Mouse (Mus musculus) CH12.LX (cell line): ENCODE results near the gene Ryr1. TPM values are rescaled to one million over a fixed set of nuclear protein-coding genes. Genes with fewer than 3 reads are reported as not detected.

ENCODE experiments used
- DNase-seq: peaks from one replicate; pipeline ENCODE4 v3.0.0-alpha.2; 2013; ENCODE audit errors: extremely low read depth
- H3K27ac ChIP-seq: 2 replicates; pipeline ENCODE4 v1.5.1; 2012; ENCODE audit warnings: low read depth, mild to moderate bottlenecking, control low read depth, moderate library complexity; ENCODE audit not compliant: insufficient read depth
- H3K27me3 ChIP-seq: replicated peaks from 2 replicates; pipeline ENCODE3; 2012; ENCODE audit warnings: inconsistent platforms
- H3K36me3 ChIP-seq, 2 experiments: replicated peaks in 1 of 2; 2 replicates each; pipeline versions ENCODE3 to v1.6.1; 2012; ENCODE audit warnings: inconsistent platforms in 1 of 2, low read length in 1 of 2, mild to moderate bottlenecking in 1 of 2, mixed read lengths in 1 of 2, moderate library complexity in 1 of 2; ENCODE audit not compliant: control insufficient read depth in 1 of 2, insufficient read depth in 1 of 2
- H3K4me1 ChIP-seq, 2 experiments: 2 replicates each; pipeline ENCODE4 v1.6.1; 2012; ENCODE audit warnings: inconsistent platforms in 1 of 2, moderate library complexity in 1 of 2; ENCODE audit not compliant: insufficient read depth in 2 of 2, control insufficient read depth in 1 of 2
- H3K4me2 ChIP-seq: 2 replicates; pipeline ENCODE4 v1.6.1; 2012; ENCODE audit warnings: low read depth, mild to moderate bottlenecking, control low read depth; ENCODE audit not compliant: poor library complexity, insufficient read depth, severe bottlenecking
- H3K4me3 ChIP-seq, 3 experiments: fragments of 150-350 bp in 1 of 3; sonication (generic) in 1 of 3; replicated peaks in 1 of 3; 2 replicates each; pipeline versions ENCODE3 to v1.5.1; 2011 to 2012; ENCODE audit warnings: low read depth in 2 of 3, low read length in 2 of 3, mild to moderate bottlenecking in 2 of 3, moderate library complexity in 2 of 3, control low read depth in 1 of 3, improper control_type of control experiment in 1 of 3, inconsistent platforms in 1 of 3, mixed read lengths in 1 of 3; ENCODE audit not compliant: poor library complexity in 1 of 3
- H3K79me2 ChIP-seq: replicated peaks from 2 replicates; pipeline ENCODE4 v1.6.1; 2012; ENCODE audit warnings: mild to moderate bottlenecking, moderate library complexity; ENCODE audit not compliant: control insufficient read depth, poor library complexity, insufficient read depth, severe bottlenecking; ENCODE audit errors: extremely low read depth
- H3K9ac ChIP-seq: 2 replicates; pipeline ENCODE4 v1.6.1; 2012; ENCODE audit warnings: low read depth, mild to moderate bottlenecking, control low read depth, moderate library complexity; ENCODE audit not compliant: insufficient read depth
- H3K9me3 ChIP-seq: replicated peaks from 2 replicates; pipeline ENCODE3; 2012; ENCODE audit warnings: low read length, inconsistent platforms, mixed read lengths
- BHLHE40 ChIP-seq: IDR thresholded peaks from 2 replicates; pipeline ENCODE4 v1.6.1; 2011; ENCODE audit warnings: mild to moderate bottlenecking, low read depth, low read length, improper control_type of control experiment
- ELF1 ChIP-seq: IDR thresholded peaks from 2 replicates; pipeline ENCODE4 v1.6.1; 2014; ENCODE audit warnings: low read depth, mild to moderate bottlenecking, inconsistent platforms, low read length, improper control_type of control experiment
- EP300 ChIP-seq: IDR thresholded peaks from 2 replicates; pipeline ENCODE4 v1.6.1; 2011; ENCODE audit warnings: low read length, improper control_type of control experiment
- IRF4 ChIP-seq: IDR thresholded peaks from 2 replicates; pipeline ENCODE4 v1.6.1; 2014; ENCODE audit warnings: low read depth, mild to moderate bottlenecking, inconsistent platforms, low read length, improper control_type of control experiment
- JUN ChIP-seq: IDR thresholded peaks from 2 replicates; pipeline ENCODE4 v1.6.1; 2011; ENCODE audit warnings: low read depth, mild to moderate bottlenecking, low read length, improper control_type of control experiment, moderate library complexity; ENCODE audit not compliant: insufficient read depth
- MAFK ChIP-seq: IDR thresholded peaks from 2 replicates; pipeline ENCODE4 v1.6.1; 2011; ENCODE audit warnings: low read length, improper control_type of control experiment; ENCODE audit not compliant: insufficient replicate concordance
- MAX ChIP-seq: IDR thresholded peaks from 2 replicates; pipeline ENCODE4 v1.6.1; 2011; ENCODE audit warnings: low read length, improper control_type of control experiment
- MXI1 ChIP-seq: IDR thresholded peaks from 2 replicates; pipeline ENCODE4 v1.6.1; 2011; ENCODE audit warnings: mild to moderate bottlenecking, low read depth, low read length, improper control_type of control experiment
- PAX5 ChIP-seq: IDR thresholded peaks from 2 replicates; pipeline ENCODE4 v1.6.1; 2012; ENCODE audit warnings: low read length, inconsistent platforms, mixed read lengths
- POLR2A ChIP-seq: IDR thresholded peaks from 2 replicates; pipeline ENCODE4 v1.6.1; 2011; ENCODE audit warnings: low read depth, mild to moderate bottlenecking, improper control_type of control experiment, low read length
- RAD21 ChIP-seq: IDR thresholded peaks from 2 replicates; pipeline ENCODE4 v1.6.1; 2011; ENCODE audit warnings: low read depth, mild to moderate bottlenecking, low read length, improper control_type of control experiment, moderate library complexity
- SIN3A ChIP-seq: IDR thresholded peaks from 2 replicates; pipeline ENCODE4 v1.6.1; 2012; ENCODE audit warnings: low read length, improper control_type of control experiment, inconsistent platforms
- TBP ChIP-seq: conservative IDR thresholded peaks from 2 replicates; pipeline ENCODE4 v1.6.1; 2011; ENCODE audit warnings: low read depth, low read length, improper control_type of control experiment
- TCF12 ChIP-seq: IDR thresholded peaks from 2 replicates; pipeline ENCODE4 v1.6.1; 2014; ENCODE audit warnings: low read depth, mild to moderate bottlenecking, inconsistent platforms, low read length, improper control_type of control experiment
- USF1 ChIP-seq: IDR thresholded peaks from 2 replicates; pipeline ENCODE4 v1.6.1; 2014; ENCODE audit warnings: low read depth, mild to moderate bottlenecking, inconsistent platforms, low read length, improper control_type of control experiment
- USF2 ChIP-seq: conservative IDR thresholded peaks from 2 replicates; pipeline ENCODE4 v1.6.1; 2011; ENCODE audit warnings: low read depth, low read length, improper control_type of control experiment
- dilution Hi-C: fragments of 300-500 bp; cut with MboI; formaldehyde crosslinking; loops from 2 replicates; pipeline ENCODE4 v1.14.3; 2020; ENCODE audit warnings: low sequenced_read_pairs; ENCODE audit not compliant: extremely low pct_unique_long_range_greater_than_20kb, extremely low pct_ligation_motif_present
- in situ Hi-C: fragments of 300-500 bp; cut with MboI; formaldehyde crosslinking; loops from 3 replicates; pipeline ENCODE4 v1.14.3; 2019; ENCODE audit warnings: low sequenced_read_pairs, low pct_ligation_motif_present, low pct_unique_long_range_greater_than_20kb, mixed read lengths
- polyA plus RNA-seq: library from polyadenylated mRNA; unstranded; fragments of >175 nt; gene quantifications from 2 replicates; pipeline ENCODE4 v1.2.1, GENCODE M21; 2012; ENCODE audit warnings: low read depth; ENCODE audit not compliant: insufficient read length
- total RNA-seq, 2 experiments: library from RNA; depleted of rRNA; stranded (reverse); fragments of 300-350 nt in 1 of 2; fragments of >200 nt in 1 of 2; gene quantifications; 2 replicates each; pipeline ENCODE4 v1.2.3; 2012 to 2014

The Ryr1 gene
- total and polyA plus RNA-seq, 3 experiments = 0.43 to 1.1 (median 0.68) TPM

GRCm38 (mm10) chr7:29151486-29151885, 26.5 kb upstream of the Ryr1 start:
- TF ChIP-seq IRF4 = no peak
- TF ChIP-seq BHLHE40 = no peak
- no peak for TF ChIP-seq MAFK
- TF ChIP-seq MXI1 = no peak
- TF ChIP-seq POLR2A = no peak
- no peak for TF ChIP-seq EP300
- no peak for TF ChIP-seq PAX5
- no peak for TF ChIP-seq USF1
- TF ChIP-seq JUN = no peak
- TF ChIP-seq USF2 = no peak
- TF ChIP-seq ELF1 = no peak
- no peak for TF ChIP-seq MAX
- TF ChIP-seq TCF12 = no peak
- no peak for DNase-seq
- in situ Hi-C loops = no loop called here

GRCm38 (mm10) chr7:29148771-29149170, 23.8 kb upstream of the Ryr1 start:
- H3K27ac ChIP-seq = no peak overlapping the region
- no peaks in the 10 kb centered on the region for H3K27me3 ChIP-seq
- no peak overlapping the region for H3K4me2 ChIP-seq
- in situ Hi-C loops (no loop called here), dilution Hi-C loops (no loop called here)
- no peak overlapping the region for H3K4me3 ChIP-seq
- peaks cover 4 to 18% of the 10 kb centered on the region in 2 experiments; a peak in 3 of 4 replicates for H3K4me1 ChIP-seq
- no peak for DNase-seq
- TF ChIP-seq MAX = no peak
- no peak overlapping the region for H3K9ac ChIP-seq
- H3K79me2 ChIP-seq = no peaks in the 10 kb centered on the region
- no peaks in the 10 kb centered on the region for H3K9me3 ChIP-seq
- H3K36me3 ChIP-seq = peaks cover 0 to 22% of the 10 kb centered on the region in 2 experiments

More at GRCm38 (mm10) chr7:29151486-29151885, 26.5 kb upstream of the Ryr1 start:
- dilution Hi-C loops = no loop called here
- H3K4me3 ChIP-seq = no peak overlapping the region
- H3K36me3 ChIP-seq = peaks cover 4 to 29% of the 10 kb centered on the region in 2 experiments
- H3K9ac ChIP-seq = no peak overlapping the region
- no peaks in the 10 kb centered on the region for H3K79me2 ChIP-seq
- H3K27ac ChIP-seq = no peak overlapping the region
- no peak overlapping the region for H3K4me2 ChIP-seq
- H3K27me3 ChIP-seq = no peaks in the 10 kb centered on the region
- H3K4me1 ChIP-seq = peaks cover 1 to 16% of the 10 kb centered on the region in 2 experiments; a peak in 2 of 4 replicates
- H3K9me3 ChIP-seq = peaks cover 6% of the 10 kb centered on the region

- no peak overlapping the region for H3K4me3 ChIP-seq
- in situ Hi-C loops (no loop called here), dilution Hi-C loops (no loop called here)
- H3K4me2 ChIP-seq = no peak overlapping the region
- no peaks in the 10 kb centered on the region for H3K9me3 ChIP-seq
- H3K36me3 ChIP-seq = peaks cover 0 to 10% of the 10 kb centered on the region in 2 experiments
- peaks cover 7 to 31% of the 10 kb centered on the region in 2 experiments for H3K4me1 ChIP-seq
- H3K27me3 ChIP-seq = no peaks in the 10 kb centered on the region
- no peak overlapping the region for H3K27ac ChIP-seq
- no peak overlapping the region for H3K9ac ChIP-seq
- no peak for TF ChIP-seq ELF1
- TF ChIP-seq SIN3A = no peak
- no peak for TF ChIP-seq USF1
- no peak for TF ChIP-seq TBP
- no peak for TF ChIP-seq RAD21
- DNase-seq = no peak
- H3K79me2 ChIP-seq = no peaks in the 10 kb centered on the region
These were observed 21.8 kb upstream of the Ryr1 start for GRCm38 (mm10) chr7:29146625-29147367.
